Mouse (Mus musculus) forebrain, embryonic 12.5 days (tissue): ENCODE data around the gene Olfr784. TPM values are rescaled to one million over a fixed set of nuclear protein-coding genes. Genes with fewer than 3 reads are reported as not detected.
"Not testable (repeated sequence)": the region's sequence is repeated elsewhere in the genome, so short reads cannot be mapped to it uniquely, and the experiment has no call there.

Source experiments
- ATAC-seq: fragments of 200-750 bp; cut with Nextera tagmentation; 2 replicates; pipeline ENCODE4 v1.8.0; 2017; ENCODE audit warnings: moderate TSS enrichment; ENCODE audit not compliant: low FRiP score
- H3K27ac ChIP-seq: fragments of 300-500 bp; sonication (generic); 2 replicates; pipeline ENCODE4 v1.5.1; 2016; ENCODE audit warnings: mild to moderate bottlenecking
- H3K27me3 ChIP-seq: fragments of 300-500 bp; sonication (generic); 2 replicates; pipeline ENCODE4 v1.6.1; 2016; ENCODE audit warnings: mild to moderate bottlenecking
- H3K36me3 ChIP-seq: fragments of 300-500 bp; sonication (generic); replicated peaks from 2 replicates; pipeline ENCODE4 v1.6.1; 2016; ENCODE audit warnings: mild to moderate bottlenecking
- H3K4me1 ChIP-seq: fragments of 300-500 bp; sonication (generic); 2 replicates; pipeline ENCODE4 v1.6.1; 2016
- H3K4me2 ChIP-seq: fragments of 300-500 bp; sonication (generic); 2 replicates; pipeline ENCODE4 v1.6.1; 2016; ENCODE audit warnings: mild to moderate bottlenecking, moderate library complexity
- H3K4me3 ChIP-seq: fragments of 300-500 bp; sonication (generic); replicated peaks from 2 replicates; pipeline ENCODE4 v1.5.1; 2016; ENCODE audit warnings: mild to moderate bottlenecking
- H3K9ac ChIP-seq: fragments of 300-500 bp; sonication (generic); 2 replicates; pipeline ENCODE4 v1.6.1; 2016; ENCODE audit warnings: mild to moderate bottlenecking
- H3K9me3 ChIP-seq: fragments of 300-500 bp; sonication (generic); 2 replicates; pipeline ENCODE4 v1.6.1; 2016
- WGBS: fragments of 180-500 bp; shearing (Covaris S2); methylation state at CpG from one replicate; pipeline ENCODE4 v1.1.7; 2016; 5-methylcytosine and 5-hydroxymethylcytosine counted together
- polyA plus RNA-seq: library from polyadenylated mRNA; unstranded; fragments of >200 nt; fragmentation: Nextera tagmentation; extraction: Ambion mirVana; gene quantifications from 2 replicates; pipeline ENCODE4 v1.2.1, GENCODE M21; 2016

The Olfr784 gene
- polyA plus RNA-seq, result 0.12 and 0.17 TPM in 2 replicates

GRCm38 (mm10) chr10:129383783-129384182 is at the start of gene Olfr784:
Gene Olfr784 (plus strand): TSS chr10:129384083.
- H3K27ac ChIP-seq, result no peak within 1 kb of the TSS
- no peaks in the 10 kb centered on the region for H3K9me3 ChIP-seq
- no peak within 1 kb of the TSS for H3K4me2 ChIP-seq
- no peak for ATAC-seq
- H3K36me3 ChIP-seq, result no peaks in the 10 kb centered on the region
- H3K9ac ChIP-seq, result no peak within 1 kb of the TSS
- no peaks in the 10 kb centered on the region for H3K4me1 ChIP-seq
- no peak within 1 kb of the TSS for H3K4me3 ChIP-seq
- no peaks in the 10 kb centered on the region for H3K27me3 ChIP-seq

GRCm38 (mm10) chr10:129348550-129348949 is 35.3 kb upstream of the Olfr784 start, which contains the start of gene Olfr782:
Gene Olfr782 (plus strand): TSS chr10:129348850.
- no peaks in the 10 kb centered on the region for H3K27me3 ChIP-seq
- no peak within 1 kb of the TSS for H3K27ac ChIP-seq
- WGBS, result 95% methylated on average over 3 of the region's 3 CpGs
- no peak for ATAC-seq
- H3K9me3 ChIP-seq, result no peaks in the 10 kb centered on the region; the same call in 1 of the 2 replicates
- H3K36me3 ChIP-seq, result no peaks in the 10 kb centered on the region
- H3K9ac ChIP-seq, result no peak within 1 kb of the TSS
- H3K4me1 ChIP-seq, result no peaks in the 10 kb centered on the region
- no peak within 1 kb of the TSS for H3K4me3 ChIP-seq
- H3K4me2 ChIP-seq, result no peak within 1 kb of the TSS

- H3K4me3 ChIP-seq, ATAC-seq, H3K36me3 ChIP-seq, H3K27me3 ChIP-seq, H3K4me1 ChIP-seq, H3K27ac ChIP-seq, H3K9ac ChIP-seq, H3K9me3 ChIP-seq, H3K4me2 ChIP-seq: not testable (repeated sequence)
- 87% methylated on average over 2 of the region's 2 CpGs for WGBS
These were observed 31.4 kb upstream of the Olfr784 start for GRCm38 (mm10) chr10:129352475-129352874.

- H3K4me3 ChIP-seq, H3K9ac ChIP-seq, H3K27me3 ChIP-seq, H3K4me2 ChIP-seq, H3K4me1 ChIP-seq, H3K36me3 ChIP-seq, ATAC-seq, H3K9me3 ChIP-seq, H3K27ac ChIP-seq: not testable (repeated sequence)
- 73% methylated on average over 4 of the region's 4 CpGs for WGBS
These were observed 27.4 kb upstream of the Olfr784 start for GRCm38 (mm10) chr10:129356496-129356895.

- H3K4me2 ChIP-seq, result no peak overlapping the region
- H3K27me3 ChIP-seq, result no peaks in the 10 kb centered on the region
- no peak overlapping the region for H3K9ac ChIP-seq
- no peak overlapping the region for H3K27ac ChIP-seq
- no peaks in the 10 kb centered on the region for H3K9me3 ChIP-seq
- H3K36me3 ChIP-seq, result no peaks in the 10 kb centered on the region
- H3K4me3 ChIP-seq, result no peak overlapping the region
- no peak for ATAC-seq
- WGBS, result 85% methylated on average over 5 of the region's 5 CpGs
- no peaks in the 10 kb centered on the region for H3K4me1 ChIP-seq
These were observed 26.6 kb upstream of the Olfr784 start for GRCm38 (mm10) chr10:129357307-129357706.

- H3K27ac ChIP-seq, H3K27me3 ChIP-seq, H3K4me2 ChIP-seq, H3K4me1 ChIP-seq, ATAC-seq, H3K9me3 ChIP-seq, H3K4me3 ChIP-seq, H3K9ac ChIP-seq, H3K36me3 ChIP-seq: not testable (repeated sequence)
- 91% methylated on average over 5 of the region's 5 CpGs for WGBS
These were observed 9.8 kb upstream of the Olfr784 start for GRCm38 (mm10) chr10:129374051-129374450.

GRCm38 (mm10) chr10:129400892-129401291 is 17.0 kb downstream of the Olfr784 start:
- Histone ChIP-seq H3K27ac (no peak overlapping the region), H3K9ac (no peak overlapping the region), H3K4me3 (no peak overlapping the region), H3K27me3 (no peaks in the 10 kb centered on the region), H3K4me2 (no peak overlapping the region), H3K36me3 (no peaks in the 10 kb centered on the region), H3K9me3 (no peaks in the 10 kb centered on the region), H3K4me1 (no peaks in the 10 kb centered on the region)
- 50% methylated on average over 5 of the region's 5 CpGs for WGBS
- ATAC-seq, result no peak

- Histone ChIP-seq H3K27ac (no peak within 1 kb of the TSS), H3K4me3 (no peak within 1 kb of the TSS), H3K36me3 (no peaks in the 10 kb centered on the region), H3K9me3 (no peaks in the 10 kb centered on the region), H3K4me2 (no peak within 1 kb of the TSS), H3K27me3 (no peaks in the 10 kb centered on the region), H3K9ac (no peak within 1 kb of the TSS), H3K4me1 (no peaks in the 10 kb centered on the region)
- no peak for ATAC-seq
- 70% methylated on average over 2 of the region's 2 CpGs for WGBS
These were observed 21.2 kb downstream of the Olfr784 start, which contains the start of gene Olfr785 for GRCm38 (mm10) chr10:129405126-129405525. Gene Olfr785 (plus strand): TSS chr10:129405426.

- Histone ChIP-seq H3K27me3 (no peaks in the 10 kb centered on the region), H3K27ac (no peak within 1 kb of the TSS), H3K9ac (no peak within 1 kb of the TSS), H3K4me1 (no peaks in the 10 kb centered on the region), H3K4me2 (no peak within 1 kb of the TSS), H3K9me3 (no peaks in the 10 kb centered on the region), H3K36me3 (no peaks in the 10 kb centered on the region), H3K4me3 (no peak within 1 kb of the TSS)
- no peak for ATAC-seq
These were observed 43.1 kb downstream of the Olfr784 start, which contains the start of gene Olfr786 for GRCm38 (mm10) chr10:129427006-129427405. Gene Olfr786 (plus strand): TSS chr10:129427306.

Other genes starting within 250 kb of the Olfr784 start
- gene Olfr770, start 245.1 kb upstream of the Olfr784 start, polyA plus RNA-seq, result not detected in 2 replicates
- not detected in 2 replicates for gene Olfr771, start 219.3 kb upstream of the Olfr784 start, polyA plus RNA-seq
- not detected in 2 replicates for gene Olfr772, start 206.2 kb upstream of the Olfr784 start, polyA plus RNA-seq
- gene Olfr773, start 196.7 kb upstream of the Olfr784 start, polyA plus RNA-seq, result not detected in 2 replicates
- gene Olfr774, start 147.9 kb upstream of the Olfr784 start, polyA plus RNA-seq, result not detected in 2 replicates
- not detected in 2 replicates for gene Olfr775, start 135.7 kb upstream of the Olfr784 start, polyA plus RNA-seq
- gene Olfr776, start 125.0 kb upstream of the Olfr784 start, polyA plus RNA-seq, result not detected in 2 replicates
- gene Olfr777, start 112.6 kb upstream of the Olfr784 start, polyA plus RNA-seq, result not detected in 2 replicates
- gene Olfr780, start 66.0 kb upstream of the Olfr784 start, polyA plus RNA-seq, result not detected in 2 replicates
- gene Olfr781, start 55.2 kb upstream of the Olfr784 start, polyA plus RNA-seq, result not detected in 2 replicates
- not detected in 2 replicates for gene Olfr782, start 35.2 kb upstream of the Olfr784 start, polyA plus RNA-seq
- not detected in 2 replicates for gene Olfr785, start 21.3 kb downstream of the Olfr784 start, polyA plus RNA-seq
- gene Olfr786, start 43.2 kb downstream of the Olfr784 start, polyA plus RNA-seq, result not detected in 2 replicates
- gene Olfr787, start 77.8 kb downstream of the Olfr784 start, polyA plus RNA-seq, result not detected in 2 replicates
- not detected in 2 replicates for gene Olfr788, start 86.9 kb downstream of the Olfr784 start, polyA plus RNA-seq
- gene Olfr789, start 100.7 kb downstream of the Olfr784 start, polyA plus RNA-seq, result not detected in 2 replicates
- not detected in 2 replicates for gene Olfr790, start 114.4 kb downstream of the Olfr784 start, polyA plus RNA-seq
- gene Olfr791, start 137.7 kb downstream of the Olfr784 start, polyA plus RNA-seq, result not detected in 2 replicates
- gene Olfr792, start 155.1 kb downstream of the Olfr784 start, polyA plus RNA-seq, result not detected in 2 replicates
- not detected in 2 replicates for gene Olfr794, start 183.6 kb downstream of the Olfr784 start, polyA plus RNA-seq
- not detected in 2 replicates for gene Olfr796, start 228.5 kb downstream of the Olfr784 start, polyA plus RNA-seq
- not detected in 2 replicates for gene Olfr798, start 243.9 kb downstream of the Olfr784 start, polyA plus RNA-seq